Mouse (Mus musculus): Measurements from ENCODE around the gene Etnk2.

The Etnk2 gene

DNA sequence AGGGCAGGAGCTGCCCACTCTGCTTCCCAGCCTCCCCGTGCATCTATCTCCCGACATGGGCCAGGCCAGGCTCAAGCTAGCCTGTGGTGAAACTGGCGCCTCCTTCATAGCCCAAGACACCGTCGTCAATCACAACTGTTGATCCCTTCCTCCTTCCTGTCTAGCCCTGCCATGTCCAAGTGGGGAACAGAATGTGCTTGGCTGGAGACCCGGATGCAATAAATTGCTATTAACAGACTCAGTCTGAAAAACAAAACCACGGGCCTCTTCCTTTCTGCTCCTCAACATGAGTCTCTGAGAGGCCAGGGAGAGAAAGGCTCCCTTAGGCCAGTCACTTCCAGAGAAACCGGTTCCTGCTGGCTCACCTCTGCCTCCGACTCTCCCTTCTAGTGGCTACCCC is 49.6 kb downstream of the Etnk2 start:
- in situ Hi-C loops (cut with MseI, MboI), result no loop called here

DNA sequence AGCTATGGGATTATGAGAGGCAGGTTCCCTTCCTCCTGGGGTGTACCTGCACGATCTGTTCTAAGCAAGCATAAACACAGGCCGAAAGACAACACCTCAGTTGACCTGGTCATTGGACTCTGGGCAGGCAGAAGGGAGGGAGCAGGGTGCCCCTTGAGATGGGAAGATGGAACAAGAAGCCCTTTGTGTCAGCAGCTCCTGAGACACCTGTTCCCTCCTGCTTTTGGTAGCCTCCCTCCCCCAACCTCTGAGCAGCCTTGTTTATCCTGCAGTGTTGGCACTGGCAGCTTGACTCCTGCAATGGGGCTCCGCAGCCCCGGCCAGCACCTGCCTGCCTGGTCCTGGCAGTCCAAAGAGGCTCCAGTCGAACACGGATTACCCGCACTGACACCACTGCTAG is 51.7 kb downstream of the Etnk2 start:
- in situ Hi-C loops (cut with MseI, MboI), result no loop called here

DNA sequence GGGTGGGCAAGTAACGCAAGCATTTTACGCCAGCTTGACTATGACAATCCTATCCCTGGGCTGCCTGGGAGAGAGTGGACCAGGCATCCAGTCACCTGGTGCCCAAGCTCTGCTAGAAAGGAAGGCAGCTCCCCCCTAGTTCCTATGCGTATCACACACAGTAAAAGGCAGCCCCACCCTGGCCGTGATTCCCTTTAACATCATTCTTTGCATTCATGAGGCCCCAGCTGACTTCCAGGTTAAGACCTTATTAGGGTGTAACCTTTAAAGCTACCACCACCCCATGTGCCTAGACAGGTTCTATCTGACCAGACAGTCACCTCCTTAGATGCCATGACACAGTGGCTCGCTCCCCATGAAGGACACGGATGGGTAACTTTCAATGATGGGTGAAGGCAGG is 52.1 kb downstream of the Etnk2 start:
- in situ Hi-C loops (cut with MseI, MboI), result no loop called here

DNA sequence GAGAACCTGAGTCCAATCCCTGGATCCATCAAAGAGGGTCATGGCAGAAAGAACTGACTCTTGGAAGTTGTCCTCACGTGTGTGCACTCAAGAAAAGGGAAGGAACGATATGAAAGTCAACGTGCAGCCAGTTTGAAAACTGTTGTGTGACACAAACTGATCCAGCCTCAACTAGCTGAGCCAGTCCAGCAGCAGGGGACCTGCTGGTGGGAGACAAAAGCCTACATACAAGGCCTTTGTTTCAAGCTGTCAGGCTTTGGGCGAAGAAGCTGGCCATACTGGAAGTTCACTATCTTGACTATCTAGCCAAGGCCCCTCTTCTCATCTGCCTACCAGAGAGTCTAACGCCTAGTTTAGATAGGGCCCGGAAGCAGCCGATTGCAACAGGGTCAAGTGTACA is 53.1 kb downstream of the Etnk2 start:
- in situ Hi-C loops (cut with MseI, MboI), result no loop called here

DNA sequence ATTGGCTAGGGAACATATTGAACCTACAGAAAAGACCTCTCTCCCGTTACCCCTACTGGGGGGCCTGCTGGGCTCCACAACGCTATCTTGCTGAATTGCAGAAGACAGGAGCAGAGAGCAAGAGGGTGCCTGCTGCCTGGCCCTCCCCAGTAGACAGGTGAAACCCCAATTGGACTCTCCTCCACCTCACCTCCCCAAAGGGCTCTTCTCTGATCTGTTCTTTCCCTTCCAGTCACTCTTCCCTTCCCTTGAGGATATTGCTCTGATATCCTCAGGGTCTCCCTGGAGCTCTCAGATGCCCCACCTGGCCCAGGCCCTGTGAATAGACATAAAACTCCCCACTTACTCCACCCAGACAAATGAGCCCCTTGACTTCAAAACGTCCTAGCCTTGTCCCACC is 53.7 kb downstream of the Etnk2 start:
- in situ Hi-C loops (cut with MseI, MboI), result no loop called here

DNA sequence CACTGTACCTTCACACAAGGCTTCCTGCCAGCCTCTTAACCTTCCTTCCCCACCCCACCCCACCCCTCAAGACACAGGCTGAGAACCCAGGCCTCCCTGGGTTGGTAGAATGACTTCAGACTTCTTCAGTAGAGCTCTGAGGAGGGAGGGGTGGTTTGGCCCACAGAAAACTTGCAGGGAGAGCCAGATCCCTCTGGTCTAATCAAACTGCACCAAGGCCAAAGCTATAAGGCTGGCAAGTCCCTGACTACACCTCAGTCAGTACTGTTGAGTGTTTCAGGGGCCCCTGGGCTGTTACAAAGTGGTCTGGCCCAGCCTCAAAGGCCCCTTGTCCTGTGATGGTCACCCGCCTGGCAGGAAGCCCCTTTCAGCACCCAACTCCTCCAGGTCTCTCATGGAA is 54.2 kb downstream of the Etnk2 start:
- in situ Hi-C loops (cut with MseI, MboI), result no loop called here

DNA sequence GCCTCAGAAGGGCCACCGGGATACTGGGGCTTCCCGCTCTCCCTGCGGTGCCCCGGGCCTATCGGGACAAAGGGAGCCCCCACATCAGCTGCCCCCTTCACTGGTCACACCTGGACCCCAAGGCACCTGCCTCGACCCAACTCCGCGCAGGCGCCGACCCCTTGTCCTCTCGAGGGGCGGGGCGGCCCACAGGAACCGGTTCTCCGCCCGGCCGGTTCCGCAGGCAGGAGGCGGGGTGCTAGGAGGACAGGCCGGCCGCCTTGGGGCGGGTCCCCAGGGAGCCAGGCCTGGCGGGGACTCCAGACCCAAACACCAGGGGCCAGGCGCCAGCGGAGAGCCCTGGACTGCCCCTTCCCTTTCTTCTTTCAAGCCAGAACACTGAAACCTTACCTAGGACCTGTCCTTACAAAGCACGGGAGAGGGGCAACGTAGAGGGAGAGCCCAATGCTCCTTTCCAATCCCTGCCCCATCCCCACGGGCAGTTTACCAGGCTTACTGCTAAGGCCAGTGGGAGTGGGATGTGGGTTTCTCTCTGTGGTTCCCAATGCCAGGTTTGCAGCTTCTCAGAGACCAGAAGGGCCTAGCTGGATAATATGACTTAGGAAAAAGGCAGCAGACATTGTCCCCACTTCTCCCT is 54.9 kb downstream of the Etnk2 start:
- in situ Hi-C loops (cut with MseI, MboI), result no loop called here

DNA sequence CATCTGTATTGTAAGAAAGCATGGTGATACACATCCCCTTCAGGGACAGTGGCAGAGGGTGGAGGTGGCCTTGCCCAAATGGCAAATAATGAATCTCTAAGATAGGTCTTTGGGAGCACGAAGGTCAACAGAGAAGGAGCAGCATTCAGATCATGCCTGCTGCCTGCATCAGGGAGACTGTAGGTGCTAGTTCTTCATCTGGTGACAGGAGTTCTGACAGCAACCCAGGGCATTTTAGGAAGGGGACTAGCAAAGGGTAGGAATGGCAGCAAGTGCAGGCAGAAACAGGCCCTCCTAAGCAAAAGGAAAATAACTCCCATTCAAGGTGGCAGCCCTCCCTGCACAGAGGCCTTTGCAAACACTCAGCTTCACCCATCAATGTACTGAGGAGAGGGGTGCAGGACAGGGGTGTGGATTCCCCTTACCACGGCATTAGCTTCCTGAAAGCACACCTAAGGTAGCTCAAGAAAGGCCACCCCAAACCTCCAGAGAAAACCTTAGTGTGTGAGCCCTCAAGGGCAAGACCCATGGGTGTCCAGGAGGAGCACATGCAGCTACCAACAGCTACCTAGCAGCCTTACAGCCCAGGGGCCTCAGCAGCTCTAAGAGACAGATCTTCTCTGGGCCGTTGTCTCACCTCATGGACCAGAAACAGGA is 55.9 kb downstream of the Etnk2 start:
- in situ Hi-C loops (cut with MseI, MboI), result no loop called here

DNA sequence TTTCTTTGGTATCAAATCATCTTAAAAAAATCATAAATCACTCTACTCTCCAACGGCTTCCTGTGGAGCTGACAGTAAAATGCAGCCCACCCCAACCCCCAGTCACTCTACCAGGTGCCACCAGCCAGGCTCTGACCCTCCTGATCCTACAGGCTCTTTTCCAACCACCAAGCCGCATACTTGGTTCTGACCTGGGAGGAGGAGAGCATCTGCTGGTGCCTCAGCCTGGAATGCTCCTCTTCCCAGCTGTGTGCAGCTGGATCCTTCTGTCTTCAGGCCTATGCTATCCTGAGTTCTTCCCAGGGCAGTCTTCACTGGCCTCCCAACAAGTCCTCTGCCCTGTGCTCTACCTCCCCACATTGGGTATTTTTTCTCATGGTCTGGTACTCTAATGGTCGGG is 57.1 kb downstream of the Etnk2 start:
- in situ Hi-C loops (cut with MseI, MboI), result no loop called here

DNA sequence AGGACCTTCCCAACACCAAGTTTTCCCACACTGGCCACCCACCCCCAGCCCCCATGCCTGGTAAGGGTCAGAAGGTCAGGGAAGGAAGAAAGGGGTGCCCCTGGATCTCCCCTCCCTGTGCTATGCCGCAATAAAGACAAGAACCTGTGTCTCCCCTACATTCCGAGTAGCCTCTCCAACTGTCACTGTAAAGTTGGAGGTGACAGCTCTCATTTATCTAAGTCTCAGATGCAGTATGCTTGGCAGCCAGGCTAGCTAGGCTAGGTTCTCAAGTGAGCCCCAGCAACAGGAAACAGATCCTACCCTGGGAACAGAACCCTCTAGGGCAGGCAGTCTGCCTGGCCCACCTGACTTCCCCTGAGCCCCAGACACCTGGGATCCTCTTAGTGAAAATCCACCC is 57.7 kb downstream of the Etnk2 start:
- in situ Hi-C loops (cut with MseI, MboI), result no loop called here

DNA sequence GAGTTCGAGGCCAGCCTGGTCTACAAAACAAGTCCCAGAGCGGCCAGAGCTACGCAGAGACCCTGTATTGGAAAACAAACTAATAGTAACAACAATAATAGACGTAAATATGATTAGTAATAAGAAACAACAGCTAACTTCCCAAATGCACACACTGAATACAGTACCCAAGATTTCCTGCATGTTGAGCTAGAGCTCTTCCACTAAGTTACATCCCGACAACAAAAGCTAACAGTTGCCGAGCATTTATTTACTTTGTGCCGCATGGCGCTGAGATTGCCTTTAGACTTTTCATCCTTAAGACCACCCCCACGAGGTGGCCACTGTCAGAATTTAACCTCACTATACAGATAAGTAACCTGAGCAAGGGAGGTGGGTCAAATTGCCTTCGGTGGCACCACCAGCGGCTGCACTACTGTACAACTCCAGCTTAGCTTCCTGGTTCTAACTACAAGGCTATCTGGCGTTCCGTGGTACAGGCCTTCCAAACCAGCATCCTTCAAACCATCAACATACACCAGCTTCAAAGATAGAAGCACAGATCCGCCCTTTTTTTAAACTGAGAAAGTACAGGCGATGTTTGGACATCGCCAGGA is 58.7 kb downstream of the Etnk2 start:
- in situ Hi-C loops (cut with MseI, MboI), result no loop called here

DNA sequence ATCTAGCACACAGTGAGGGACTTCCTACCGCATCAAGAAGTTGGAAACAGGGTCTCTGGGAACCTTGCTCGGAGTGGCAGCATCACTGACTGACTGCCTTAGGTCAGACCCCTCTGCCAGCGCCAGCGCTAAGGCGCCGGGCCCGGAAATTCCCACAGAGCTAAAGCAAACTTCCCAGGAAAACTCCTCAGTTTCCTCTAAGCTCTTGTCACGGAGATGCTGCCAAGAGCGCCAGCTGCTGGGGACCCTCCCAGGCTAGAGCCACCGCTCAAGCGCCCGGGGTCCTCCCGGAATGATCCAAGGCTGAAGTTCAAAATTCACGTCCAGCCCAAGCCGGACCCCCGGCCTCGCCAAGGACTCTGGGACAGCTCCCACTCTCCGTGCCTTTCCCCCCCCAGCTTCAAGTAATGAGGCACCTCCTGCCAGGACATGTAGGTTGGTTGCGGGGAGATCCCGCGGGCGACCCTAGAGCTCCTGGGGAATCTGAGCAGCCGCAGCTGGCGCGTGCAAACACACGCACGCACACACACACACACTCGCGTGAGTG is 59.3 kb downstream of the Etnk2 start:
- in situ Hi-C loops (cut with MseI, MboI), result no loop called here

DNA sequence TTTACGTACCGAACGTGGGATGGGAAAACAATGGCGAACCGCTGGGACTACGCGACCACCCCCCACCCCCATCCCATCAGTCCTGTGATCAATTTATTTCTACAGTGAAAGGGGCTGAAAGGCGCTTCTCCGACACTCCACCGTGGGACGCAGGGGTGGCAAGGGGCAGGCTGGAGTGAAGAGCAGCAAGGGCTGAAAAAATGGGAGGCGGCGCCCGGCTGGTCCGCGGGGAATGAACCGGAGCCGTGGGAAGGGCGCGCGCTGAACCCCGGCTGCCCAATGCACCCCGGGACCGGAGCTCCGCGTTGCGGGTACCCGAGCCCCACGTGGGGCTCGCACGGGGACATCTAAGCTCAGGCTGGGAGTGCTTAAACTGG is 59.8 kb downstream of the Etnk2 start:
- in situ Hi-C loops (cut with MseI, MboI), result no loop called here

DNA sequence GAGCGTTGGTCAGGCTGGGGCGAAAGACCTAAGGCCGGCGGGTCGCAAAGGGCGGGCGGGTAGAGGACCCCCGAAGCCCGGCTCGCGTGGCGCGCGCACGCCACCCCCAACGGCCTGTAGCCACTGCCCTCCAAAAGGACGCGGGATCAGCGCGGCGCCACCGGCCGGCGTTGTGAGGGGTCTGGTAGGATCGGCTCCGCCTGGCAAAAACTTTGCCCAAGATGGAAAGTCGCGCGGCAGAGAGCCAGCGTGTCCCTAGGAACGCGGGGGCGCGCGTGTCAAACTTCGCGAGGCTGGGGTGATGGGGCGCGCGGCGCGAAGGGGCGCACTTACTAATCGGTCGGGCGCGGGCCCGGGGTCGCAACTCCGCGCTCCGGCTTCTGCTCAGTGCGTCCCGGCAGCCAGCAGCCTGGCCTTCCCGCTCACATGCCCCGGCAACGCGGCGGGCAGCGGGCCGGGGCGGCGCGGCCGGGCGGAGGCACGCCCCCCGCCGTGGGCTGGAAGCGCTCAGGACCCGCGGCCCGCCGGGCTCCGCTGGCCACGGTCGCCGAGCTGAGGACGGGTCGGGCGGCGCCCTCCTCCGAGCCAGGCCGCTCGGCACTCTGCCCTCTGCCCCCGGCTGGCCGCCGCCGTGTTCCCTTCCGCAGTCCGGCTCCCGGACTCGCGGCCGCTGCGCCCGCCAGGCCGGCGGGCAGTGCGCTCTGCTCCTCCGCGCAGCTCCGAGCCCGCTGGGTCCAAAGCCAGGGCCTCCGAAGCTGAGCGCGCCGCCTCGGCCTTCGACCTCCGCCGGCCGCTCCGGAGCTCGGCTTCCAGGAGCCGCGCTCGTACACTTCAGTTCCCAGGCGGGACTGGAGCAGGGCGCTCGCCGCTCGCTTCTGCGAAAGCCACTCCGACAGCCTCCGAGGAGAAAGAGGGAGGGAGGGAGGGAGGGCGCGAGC is 60.4 kb downstream of the Etnk2 start, which contains the start of gene Sox13:
TSS of gene Sox13 (minus strand) at position 835 of the 938 bp plus-strand sequence.
- in situ Hi-C loops (cut with MseI, MboI), result no loop called here

DNA sequence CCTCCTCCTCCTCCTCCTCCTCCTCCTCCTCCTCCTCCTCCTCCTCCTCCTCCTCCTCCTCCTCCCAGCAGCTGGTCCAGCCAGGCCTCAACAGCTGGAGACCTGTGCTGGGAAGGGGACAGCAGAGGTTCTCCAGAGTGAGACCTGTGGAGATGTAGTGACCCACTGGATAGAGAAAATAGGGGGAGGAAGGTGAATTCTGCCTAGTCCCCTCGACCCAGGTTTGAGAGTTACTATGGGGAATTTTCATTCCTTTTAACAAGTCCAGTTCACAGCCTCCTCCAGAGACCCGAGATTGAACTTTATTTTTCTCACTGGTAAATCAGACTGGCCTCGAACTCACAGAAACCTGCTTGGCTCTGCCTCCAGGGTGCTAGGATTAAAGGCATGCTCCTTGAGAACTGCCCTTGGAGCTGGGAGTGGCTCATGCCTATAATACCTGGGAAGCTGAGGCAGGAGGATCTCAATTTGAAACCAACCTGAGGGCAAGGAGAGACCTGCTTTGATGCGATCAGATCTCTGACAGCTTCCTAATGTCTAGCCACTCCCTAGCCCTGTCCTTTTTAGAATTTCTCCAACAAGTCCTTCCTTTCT is 61.3 kb downstream of the Etnk2 start:
- in situ Hi-C loops (cut with MseI, MboI), result no loop called here
